8 mouse cellular contexts compared by ENCODE assay signal in the genomic region with DNA sequence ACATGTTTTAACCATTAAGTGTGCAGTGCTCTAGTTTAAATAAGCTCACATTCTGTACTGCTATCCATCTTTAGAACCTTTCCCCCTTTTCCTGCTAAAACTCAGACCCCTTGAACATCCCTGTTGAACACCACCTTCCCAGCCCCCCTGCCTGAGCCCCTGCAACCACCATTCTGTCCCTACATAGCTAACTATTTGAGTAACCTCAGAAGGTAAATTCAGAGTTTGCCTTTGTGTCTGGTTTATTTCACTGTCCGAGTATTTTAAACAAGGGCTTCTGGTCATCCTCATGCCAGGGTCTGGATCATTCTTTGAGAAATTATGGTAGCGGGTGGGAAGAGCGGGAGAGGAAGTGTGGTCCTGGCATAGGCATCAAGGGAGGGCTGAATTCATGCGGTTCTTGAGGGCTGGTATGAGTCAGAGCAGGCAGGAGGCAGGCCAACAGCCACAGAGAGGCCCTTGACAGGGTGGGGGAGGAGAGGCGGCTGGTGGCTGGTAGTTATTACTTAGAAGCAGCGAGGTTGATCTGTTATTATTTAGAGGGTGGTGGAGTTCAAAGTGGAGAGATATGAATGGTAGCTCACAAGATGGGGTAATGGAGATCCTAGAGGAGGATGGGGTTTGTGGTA. TPM values are rescaled to one million over a fixed set of nuclear protein-coding genes. Genes with fewer than 3 reads are reported as not detected.
A peak's percentile ranks its signal among the peaks of the same experiment; 100 is the strongest.
DNase-seq lines count a peak whose midpoint lies in the region; ATAC-seq and TF ChIP-seq lines count a peak whose summit lies in the region.

No protein-coding gene starts in this region.

- no peak overlapping the region for H3K4me2 ChIP-seq in embryonic facial prominence, embryonic 14.5 days (ENCODE audit: low read depth, low read length)
- peak overlapping the region; percentile 9; the same call in 1 of the 2 replicates for H3K4me2 ChIP-seq in limb, embryonic 13.5 days (replicated peaks)
- peak overlapping the region; percentile 66 for H3K4me2 ChIP-seq in myocyte (ENCODE audit: low read depth)
- H3K4me2 ChIP-seq in forebrain, embryonic 12.5 days, result no peak overlapping the region

- H3ac ChIP-seq in myocyte (ENCODE audit: control insufficient read depth, insufficient read length), result no peak overlapping the region

- H3K36me3 ChIP-seq in embryonic facial prominence, embryonic 14.5 days (ENCODE audit: control insufficient read depth, insufficient read depth, low read length), result no peaks in the 10 kb centered on the region
- no peaks in the 10 kb centered on the region for H3K36me3 ChIP-seq in limb, embryonic 13.5 days
- H3K36me3 ChIP-seq in myocyte (ENCODE audit: control insufficient read depth, insufficient read depth), result no peaks in the 10 kb centered on the region
- no peaks in the 10 kb centered on the region for H3K36me3 ChIP-seq in forebrain, embryonic 12.5 days (replicated peaks)

- H3K27me3 ChIP-seq in embryonic facial prominence, embryonic 14.5 days (replicated peaks; ENCODE audit: control insufficient read depth, insufficient read depth, low read length), result no peaks in the 10 kb centered on the region
- no peaks in the 10 kb centered on the region for H3K27me3 ChIP-seq in limb, embryonic 13.5 days
- H3K27me3 ChIP-seq in myocyte (ENCODE audit: control insufficient read depth, insufficient read depth, insufficient read length), result no peaks in the 10 kb centered on the region
- H3K27me3 ChIP-seq in forebrain, embryonic 12.5 days, result no peaks in the 10 kb centered on the region

- no peaks in the 10 kb centered on the region for H3K79me2 ChIP-seq in myocyte (ENCODE audit: control insufficient read depth, insufficient read depth)

- H3K9ac ChIP-seq in embryonic facial prominence, embryonic 14.5 days (ENCODE audit: low read depth, low read length), result no peak overlapping the region
- 0 out of 2 replicates have a peak overlapping the region, but pooled peaks have one; percentile 25 for H3K9ac ChIP-seq in limb, embryonic 13.5 days
- no peak overlapping the region for H3K9ac ChIP-seq in forebrain, embryonic 12.5 days

- 28% methylated on average over 6 of the region's 6 CpGs for WGBS in embryonic facial prominence, embryonic 14.5 days
- WGBS in limb, embryonic 13.5 days, result 23% methylated on average over 6 of the region's 6 CpGs
- WGBS in forebrain, embryonic 12.5 days, result 68% methylated on average over 6 of the region's 6 CpGs

- no peak for TF ChIP-seq POLR2A in myocyte (IDR thresholded peaks at IDR 0.05; ENCODE audit: insufficient read length, low read depth)

- peak overlapping the region; percentile 35 for H3K27ac ChIP-seq in embryonic facial prominence, embryonic 14.5 days (replicated peaks; ENCODE audit: low read depth, low read length)
- H3K27ac ChIP-seq in limb, embryonic 13.5 days, result peak overlapping the region; percentile 22; the same call in 1 of the 2 replicates
- H3K27ac ChIP-seq in forebrain, embryonic 12.5 days, result no peak overlapping the region

- peaks cover 8% of the 10 kb centered on the region for H3K4me1 ChIP-seq in embryonic facial prominence, embryonic 14.5 days (ENCODE audit: control insufficient read depth, insufficient read depth, low read length)
- H3K4me1 ChIP-seq in limb, embryonic 13.5 days, result peaks cover 12% of the 10 kb centered on the region
- H3K4me1 ChIP-seq in forebrain, embryonic 12.5 days, result no peaks in the 10 kb centered on the region

- H3K9me3 ChIP-seq in embryonic facial prominence, embryonic 14.5 days (ENCODE audit: control insufficient read depth, low read length), result no peaks in the 10 kb centered on the region
- no peaks in the 10 kb centered on the region; the same call in 1 of the 2 replicates for H3K9me3 ChIP-seq in limb, embryonic 13.5 days
- H3K9me3 ChIP-seq in forebrain, embryonic 12.5 days, result no peaks in the 10 kb centered on the region

- DNase-seq in thymus, postnatal 14 days, result peak; percentile 37
- DNase-seq in thymus, postnatal 36 days, result no peak
- DNase-seq in embryonic facial prominence, embryonic 14.5 days (ENCODE audit: low spot score), result peak; percentile 78
- no peak for DNase-seq in right cerebral cortex, postnatal 10 days (ENCODE audit: low spot score in 2 of 2)
- no peak for DNase-seq in left cerebral cortex, adult 9 months (ENCODE audit: low spot score in 2 of 2)

- ATAC-seq in embryonic facial prominence, embryonic 14.5 days (ENCODE audit: low read depth), result peak; percentile 91
- no peak; the same call in 1 of the 2 replicates for ATAC-seq in limb, embryonic 13.5 days (ENCODE audit: low FRiP score, low read depth)
- ATAC-seq in forebrain, embryonic 12.5 days (ENCODE audit: low FRiP score), result no peak

- H3K4me3 ChIP-seq in embryonic facial prominence, embryonic 14.5 days (ENCODE audit: low read depth, low read length), result no peak overlapping the region
- no peak overlapping the region for H3K4me3 ChIP-seq in limb, embryonic 13.5 days
- no peak overlapping the region for H3K4me3 ChIP-seq in myocyte
- no peak overlapping the region for H3K4me3 ChIP-seq in forebrain, embryonic 12.5 days (replicated peaks)

TF ChIP-seq in myocyte, 11 proteins besides CTCF, POLR2A, EP300 and RAD21:
- TF ChIP-seq MYOG (IDR thresholded peaks at IDR 0.05; ENCODE audit: control insufficient read depth in 1 of 3, insufficient read depth in 1 of 3, insufficient read length in 2 of 3, low read depth in 2 of 3), result peak in 1 of 3 experiments; percentile 57
- TF ChIP-seq TCF12 (IDR thresholded peaks at IDR 0.05; ENCODE audit: insufficient read depth, poor library complexity, severe bottlenecking), result peak; percentile 42
- peak in 1 of 3 experiments; percentile 56 for TF ChIP-seq MYOD1 (IDR thresholded peaks at IDR 0.05; ENCODE audit: control insufficient read depth in 1 of 3, insufficient read length in 2 of 3, low read depth in 2 of 3)
- TF ChIP-seq REST (IDR thresholded peaks at IDR 0.05; ENCODE audit: insufficient read depth, insufficient read length), result no peak

RNA-seq across cellular contexts. Expression of gene Scgb1a1, which starts 34.8 kb away (rescaled TPM):
- not detected in 2 replicates for polyA plus RNA-seq in embryonic facial prominence, embryonic 14.5 days (2014; fragmentation: Nextera tagmentation; extraction: Ambion mirVana)
- not detected in 2 replicates for polyA plus RNA-seq in limb, embryonic 13.5 days (2015; fragmentation: Nextera tagmentation; extraction: Ambion mirVana)
- not detected for polyA plus RNA-seq in myocyte (2012; fragmentation: generic; extraction: Trizol)
- polyA plus RNA-seq in forebrain, embryonic 12.5 days (2016; fragmentation: Nextera tagmentation; extraction: Ambion mirVana), result not detected in 2 replicates

Comparison
In these comparisons a context has a peak if more than half of its experiments do, and no peak if none do; other contexts are left out.
1. DNase-seq: peak in thymus, postnatal 14 days (single experiment) and embryonic facial prominence, embryonic 14.5 days (single experiment); none in thymus, postnatal 36 days (0 of 2), right cerebral cortex, postnatal 10 days (0 of 2) and left cerebral cortex, adult 9 months (0 of 2).
2. H3K4me2 ChIP-seq: peak in limb, embryonic 13.5 days (single experiment) and myocyte (single experiment); none in embryonic facial prominence, embryonic 14.5 days (single experiment) and forebrain, embryonic 12.5 days (single experiment).